Mouse (Mus musculus): ENCODE measurements at regions not wholly inside any gene's neighbourhood (a gene's known extent, or its start where the extent isn't known, plus 50 kb on each side); places are given as distances from the start of the nearest gene placed in this dataset.

GRCm38 (mm10) chr2:131801212-131801611 is 58.3 kb downstream of the Erv3 start:
- no peak for TF ChIP-seq POLR2A (IDR thresholded peaks at IDR 0.05; ENCODE audit: low read depth, low read length)
- TF ChIP-seq CTCF (conservative IDR thresholded peaks at IDR 0.05; ENCODE audit: insufficient read depth, insufficient read length, low read depth, low read length) = no peak
